Mouse (Mus musculus) G1E (cell line): ENCODE results near the gene Gm11239. TPM values are rescaled to one million over a fixed set of nuclear protein-coding genes. Genes with fewer than 3 reads are reported as not detected.
"Not testable (repeated sequence)": the region's sequence is repeated elsewhere in the genome, so short reads cannot be mapped to it uniquely, and the experiment has no call there.

Experiments used
- ATAC-seq: 2 replicates; pipeline ENCODE4 v1.8.0; 2016; ENCODE audit warnings: mild to moderate bottlenecking; ENCODE audit not compliant: insufficient number of reproducible peaks, poor library complexity, low FRiP score, severe bottlenecking; ENCODE audit errors: extremely low read depth
- DNase-seq: peaks from one replicate; pipeline ENCODE4 v3.0.0; 2012; ENCODE audit warnings: low spot score
- H3K27me3 ChIP-seq: 2 replicates; pipeline ENCODE4 v1.6.1; 2012; ENCODE audit warnings: mild to moderate bottlenecking, low read length, inconsistent platforms; ENCODE audit not compliant: insufficient read depth
- H3K36me3 ChIP-seq: replicated peaks from 2 replicates; pipeline ENCODE3; 2012; ENCODE audit warnings: mild to moderate bottlenecking, inconsistent platforms
- H3K4me1 ChIP-seq: 2 replicates; pipeline ENCODE4 v1.6.1; 2012; ENCODE audit warnings: low read depth, low read length, inconsistent platforms, mixed read lengths; ENCODE audit not compliant: insufficient read depth
- H3K4me3 ChIP-seq: 2 replicates; pipeline ENCODE4 v1.5.1; 2012; ENCODE audit warnings: low read depth, mild to moderate bottlenecking, inconsistent platforms, low read length, moderate library complexity, mixed read lengths
- H3K9me3 ChIP-seq: replicated peaks from 2 replicates; pipeline ENCODE4 v1.6.1; 2012; ENCODE audit warnings: inconsistent platforms
- CTCF ChIP-seq: IDR thresholded peaks from 2 replicates; pipeline ENCODE4 v1.5.1; 2012; ENCODE audit warnings: low read depth, low read length, inconsistent platforms, mixed read lengths
- GATA1 ChIP-seq: IDR thresholded peaks from 2 replicates; pipeline ENCODE4 v1.6.1; 2012; ENCODE audit warnings: borderline replicate concordance, low read length, inconsistent platforms, mixed read lengths
- GATA2 ChIP-seq: IDR thresholded peaks from 2 replicates; pipeline ENCODE4 v1.6.1; 2012; ENCODE audit warnings: low read depth, low read length, inconsistent platforms, borderline replicate concordance
- POLR2AphosphoS5 ChIP-seq: IDR thresholded peaks from 2 replicates; pipeline ENCODE4 v1.6.1; 2012; ENCODE audit warnings: low read depth, low read length, inconsistent platforms; ENCODE audit not compliant: insufficient replicate concordance
- TAL1 ChIP-seq: conservative IDR thresholded peaks from 2 replicates; pipeline ENCODE4 v1.6.1; 2012; ENCODE audit warnings: low read depth, low read length, inconsistent platforms, mixed read lengths
- polyA plus RNA-seq: library from polyadenylated mRNA; stranded (reverse); fragments of >175 nt; gene quantifications from 2 replicates; pipeline ENCODE4 v1.2.3, GENCODE M21; 2012
- total RNA-seq, 2 experiments: library from RNA; stranded (forward) in 1 of 2; stranded (reverse) in 1 of 2; fragments of 200-1000 nt in 1 of 2; fragments of >200 nt in 1 of 2; fragmentation: Nextera tagmentation in 1 of 2; gene quantifications; 2 replicates each; pipeline ENCODE4 v1.2.3; 2014 to 2017

Gene Gm11239
- total RNA-seq (2014; fragmentation: Nextera tagmentation) (not detected in 2 replicates), total RNA-seq (2017) (0.27 TPM in 1 of 2 replicates, not detected in the other), polyA plus RNA-seq (not detected in 2 replicates)

DNA sequence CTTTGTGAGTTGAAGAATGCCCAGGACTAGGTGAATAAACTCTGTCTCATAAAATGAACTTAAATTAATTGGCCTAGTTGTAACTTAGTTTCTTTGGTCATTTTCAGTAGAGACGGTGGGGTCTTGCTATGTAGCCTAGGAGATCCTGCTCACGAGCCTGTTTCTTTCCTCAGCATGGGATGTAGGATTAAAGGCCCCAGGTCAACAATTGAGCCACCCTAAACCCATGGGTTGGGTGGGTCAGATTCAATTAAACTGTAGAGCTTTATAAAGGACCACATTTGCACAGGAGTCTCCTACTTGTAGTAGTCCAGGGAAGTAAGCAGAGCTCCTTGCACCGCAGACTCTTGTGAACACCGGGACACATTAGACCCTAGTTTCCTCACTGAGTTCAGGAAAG, at the start of gene Gm11239:
TSS of gene Gm11239 (plus strand) at position 301 of the 400 bp plus-strand sequence.
- not testable (repeated sequence) for H3K9me3 ChIP-seq, H3K36me3 ChIP-seq, DNase-seq, ATAC-seq, H3K4me1 ChIP-seq, H3K27me3 ChIP-seq, H3K4me3 ChIP-seq

DNA sequence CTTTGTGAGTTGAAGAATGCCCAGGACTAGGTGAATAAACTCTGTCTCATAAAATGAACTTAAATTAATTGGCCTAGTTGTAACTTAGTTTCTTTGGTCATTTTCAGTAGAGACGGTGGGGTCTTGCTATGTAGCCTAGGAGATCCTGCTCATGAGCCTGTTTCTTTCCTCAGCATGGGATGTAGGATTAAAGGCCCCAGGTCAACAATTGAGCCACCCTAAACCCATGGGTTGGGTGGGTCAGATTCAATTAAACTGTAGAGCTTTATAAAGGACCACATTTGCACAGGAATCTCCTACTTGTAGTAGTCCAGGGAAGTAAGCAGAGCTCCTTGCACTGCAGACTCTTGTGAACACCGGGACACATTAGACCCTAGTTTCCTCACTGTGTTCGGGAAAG, 45.5 kb upstream of the Gm11239 start, which contains the start of gene Gm11237:
TSS of gene Gm11237 (plus strand) at position 301 of the 400 bp plus-strand sequence.
- H3K27me3 ChIP-seq, H3K4me3 ChIP-seq, DNase-seq, H3K9me3 ChIP-seq, ATAC-seq, H3K4me1 ChIP-seq, H3K36me3 ChIP-seq: not testable (repeated sequence)

DNA sequence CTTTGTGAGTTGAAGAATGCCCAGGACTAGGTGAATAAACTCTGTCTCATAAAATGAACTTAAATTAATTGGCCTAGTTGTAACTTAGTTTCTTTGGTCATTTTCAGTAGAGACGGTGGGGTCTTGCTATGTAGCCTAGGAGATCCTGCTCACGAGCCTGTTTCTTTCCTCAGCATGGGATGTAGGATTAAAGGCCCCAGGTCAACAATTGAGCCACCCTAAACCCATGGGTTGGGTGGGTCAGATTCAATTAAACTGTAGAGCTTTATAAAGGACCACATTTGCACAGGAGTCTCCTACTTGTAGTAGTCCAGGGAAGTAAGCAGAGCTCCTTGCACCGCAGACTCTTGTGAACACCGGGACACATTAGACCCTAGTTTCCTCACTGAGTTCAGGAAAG, 30.3 kb upstream of the Gm11239 start, which contains the start of gene Gm11236:
TSS of gene Gm11236 (plus strand) at position 301 of the 400 bp plus-strand sequence.
- H3K9me3 ChIP-seq, H3K4me1 ChIP-seq, H3K36me3 ChIP-seq, H3K27me3 ChIP-seq, H3K4me3 ChIP-seq, DNase-seq, ATAC-seq: not testable (repeated sequence)

DNA sequence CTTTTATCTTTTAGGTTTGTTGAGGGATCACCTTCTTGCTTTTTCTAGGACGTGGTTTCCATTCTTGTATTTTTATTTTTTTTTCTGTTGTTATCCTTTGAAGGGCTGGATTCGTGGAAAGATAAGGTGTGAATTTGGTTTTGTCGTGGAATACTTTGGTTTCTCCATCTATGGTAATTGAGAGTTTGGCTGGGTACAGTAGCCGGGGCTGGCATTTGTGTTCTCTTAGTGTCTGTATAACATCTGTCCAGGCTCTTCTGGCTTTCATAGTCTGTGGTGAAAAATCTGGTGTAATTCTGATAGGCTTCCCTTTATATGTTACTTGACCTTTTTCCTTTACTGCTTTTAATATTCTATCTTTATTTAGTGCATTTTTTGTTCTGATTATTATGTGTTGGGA, 6.3 kb upstream of the Gm11239 start:
- H3K4me3 ChIP-seq, H3K4me1 ChIP-seq, DNase-seq, H3K9me3 ChIP-seq, H3K36me3 ChIP-seq, H3K27me3 ChIP-seq, ATAC-seq: not testable (repeated sequence)

DNA sequence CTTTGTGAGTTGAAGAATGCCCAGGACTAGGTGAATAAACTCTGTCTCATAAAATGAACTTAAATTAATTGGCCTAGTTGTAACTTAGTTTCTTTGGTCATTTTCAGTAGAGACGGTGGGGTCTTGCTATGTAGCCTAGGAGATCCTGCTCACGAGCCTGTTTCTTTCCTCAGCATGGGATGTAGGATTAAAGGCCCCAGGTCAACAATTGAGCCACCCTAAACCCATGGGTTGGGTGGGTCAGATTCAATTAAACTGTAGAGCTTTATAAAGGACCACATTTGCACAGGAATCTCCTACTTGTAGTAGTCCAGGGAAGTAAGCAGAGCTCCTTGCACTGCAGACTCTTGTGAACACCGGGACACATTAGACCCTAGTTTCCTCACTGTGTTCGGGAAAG, 15.1 kb downstream of the Gm11239 start, which contains the start of gene Gm428:
TSS of gene Gm428 (plus strand) at position 301 of the 400 bp plus-strand sequence.
- not testable (repeated sequence) for DNase-seq, ATAC-seq, H3K27me3 ChIP-seq

DNA sequence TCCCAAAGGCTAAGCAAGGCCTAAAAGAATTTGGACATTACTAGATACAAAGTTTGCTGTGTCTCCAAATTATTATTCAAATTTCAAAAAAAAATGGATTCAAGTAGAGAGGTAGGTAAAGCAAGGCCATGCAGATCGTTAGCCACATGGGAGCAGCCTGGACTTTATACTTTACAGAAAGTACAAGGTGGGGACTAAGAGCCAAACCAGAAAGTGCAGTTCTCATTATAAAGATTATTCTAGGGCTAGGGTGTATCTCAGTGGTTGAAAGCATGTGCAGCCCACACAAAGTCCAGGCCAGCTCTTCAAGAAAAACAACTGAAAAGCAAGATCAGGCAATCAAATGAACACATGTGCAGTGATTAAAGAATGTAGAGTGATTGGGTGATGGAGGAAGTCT, 50.6 kb downstream of the Gm11239 start:
- no peak overlapping the region for H3K4me3 ChIP-seq
- H3K27me3 ChIP-seq: no peaks in the 10 kb centered on the region
- ATAC-seq (no peak), DNase-seq (no peak)
- H3K36me3 ChIP-seq: no peaks in the 10 kb centered on the region
- peaks cover 3% of the 10 kb centered on the region for H3K9me3 ChIP-seq
- TF ChIP-seq POLR2AphosphoS5 (no peak), GATA2 (no peak), TAL1 (no peak), GATA1 (no peak)
- H3K4me1 ChIP-seq: no peaks in the 10 kb centered on the region

More for the DNA sequence above, 15.1 kb downstream of the Gm11239 start, which contains the start of gene Gm428:
- not testable (repeated sequence) for H3K4me1 ChIP-seq, H3K36me3 ChIP-seq, H3K9me3 ChIP-seq, H3K4me3 ChIP-seq

DNA sequence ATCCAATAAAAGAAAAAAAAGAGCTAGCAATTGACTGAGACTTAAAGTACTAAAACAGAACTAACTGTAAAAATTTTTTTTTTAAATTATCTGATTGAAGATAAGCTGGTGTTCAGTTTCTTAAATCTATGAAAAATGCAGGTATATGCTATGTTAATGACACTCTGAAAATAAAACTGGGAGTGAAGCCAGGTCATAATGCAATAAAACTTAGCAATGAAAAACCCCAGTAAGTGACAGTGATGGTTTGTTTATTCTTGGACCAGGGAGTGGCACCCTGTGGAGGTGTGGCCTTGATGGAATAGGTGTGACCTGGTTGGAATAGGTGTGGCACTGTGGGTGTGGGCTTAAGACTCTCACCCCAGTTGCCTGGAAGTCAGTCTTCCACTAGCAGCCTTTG, 51.7 kb downstream of the Gm11239 start:
- ATAC-seq (no peak), DNase-seq (no peak)
- H3K4me3 ChIP-seq: no peak overlapping the region
- H3K27me3 ChIP-seq: no peaks in the 10 kb centered on the region
- H3K36me3 ChIP-seq: no peaks in the 10 kb centered on the region
- TF ChIP-seq CTCF (no peak), TAL1 (no peak), GATA1 (no peak), POLR2AphosphoS5 (no peak), GATA2 (no peak)
- peaks cover 3% of the 10 kb centered on the region for H3K9me3 ChIP-seq
- H3K4me1 ChIP-seq: no peaks in the 10 kb centered on the region

Other genes starting within 250 kb of the Gm11239 start
- not detected in 2 replicates for gene Gm11238, start 60.5 kb upstream of the Gm11239 start, total RNA-seq (2014; fragmentation: Nextera tagmentation)
- not detected in 2 replicates for gene Gm11238, start 60.5 kb upstream of the Gm11239 start, total RNA-seq (2017)
- not detected in 2 replicates for gene Gm11238, start 60.5 kb upstream of the Gm11239 start, polyA plus RNA-seq
- gene Gm11237, start 45.4 kb upstream of the Gm11239 start, total RNA-seq (2014; fragmentation: Nextera tagmentation): not detected in 2 replicates
- not detected in 2 replicates for gene Gm11237, start 45.4 kb upstream of the Gm11239 start, total RNA-seq (2017)
- gene Gm11237, start 45.4 kb upstream of the Gm11239 start, polyA plus RNA-seq: not detected in 2 replicates
- not detected in 2 replicates for gene Gm11236, start 30.2 kb upstream of the Gm11239 start, total RNA-seq (2014; fragmentation: Nextera tagmentation)
- not detected in 2 replicates for gene Gm11236, start 30.2 kb upstream of the Gm11239 start, total RNA-seq (2017)
- not detected in 2 replicates for gene Gm11236, start 30.2 kb upstream of the Gm11239 start, polyA plus RNA-seq
- gene Gm428, start 15.2 kb downstream of the Gm11239 start, total RNA-seq (2014; fragmentation: Nextera tagmentation): not detected in 2 replicates
- gene Gm428, start 15.2 kb downstream of the Gm11239 start, total RNA-seq (2017): 0.27 and 0.41 TPM in 2 replicates
- not detected in 2 replicates for gene Gm428, start 15.2 kb downstream of the Gm11239 start, polyA plus RNA-seq
- not detected in 2 replicates for gene Rasef, start 122.6 kb downstream of the Gm11239 start, total RNA-seq (2014; fragmentation: Nextera tagmentation)
- gene Rasef, start 122.6 kb downstream of the Gm11239 start, total RNA-seq (2017): 0.05 TPM in 1 of 2 replicates, not detected in the other
- not detected in 2 replicates for gene Rasef, start 122.6 kb downstream of the Gm11239 start, polyA plus RNA-seq
- gene Gm11758, start 207.9 kb downstream of the Gm11239 start, total RNA-seq (2014; fragmentation: Nextera tagmentation): not detected in 2 replicates
- not detected in 2 replicates for gene Gm11758, start 207.9 kb downstream of the Gm11239 start, total RNA-seq (2017)
- not detected in 2 replicates for gene Gm11758, start 207.9 kb downstream of the Gm11239 start, polyA plus RNA-seq
- not detected in 2 replicates for gene Gm11757, start 222.8 kb downstream of the Gm11239 start, total RNA-seq (2014; fragmentation: Nextera tagmentation)
- not detected in 2 replicates for gene Gm11757, start 222.8 kb downstream of the Gm11239 start, total RNA-seq (2017)
- gene Gm11757, start 222.8 kb downstream of the Gm11239 start, polyA plus RNA-seq: not detected in 2 replicates
- gene Gm13871, start 237.6 kb downstream of the Gm11239 start, total RNA-seq (2014; fragmentation: Nextera tagmentation): not detected in 2 replicates
- not detected in 2 replicates for gene Gm13871, start 237.6 kb downstream of the Gm11239 start, total RNA-seq (2017)
- gene Gm13871, start 237.6 kb downstream of the Gm11239 start, polyA plus RNA-seq: not detected in 2 replicates